Mouse (Mus musculus) C2C12 (cell line): ENCODE data around the gene Fbxw27.
A peak's percentile ranks its signal among the peaks of the same experiment; 100 is the strongest.

Experiments used
- CEBPB ChIP-seq: IDR thresholded peaks from one replicate; pipeline ENCODE4 v1.6.1; 2011; ENCODE audit warnings: low read depth, mild to moderate bottlenecking, control low read depth, moderate library complexity
- CTCF ChIP-seq: IDR thresholded peaks from one replicate; pipeline ENCODE4 v1.5.1; 2011; ENCODE audit not compliant: control insufficient read depth, insufficient read depth, insufficient read length

GRCm38 (mm10) chr9:109832391-109833087 is 42.1 kb upstream of the Fbxw27 start, which contains the start of gene Nme6:
- peak; percentile 40 for TF ChIP-seq CTCF
- no peak for TF ChIP-seq CEBPB
